Mouse (Mus musculus) cerebellum, adult 2 months (tissue): Measurements from ENCODE around the gene Fra10ac1.

Experiments used
- CTCF ChIP-seq: fragments of 200-500 bp; IDR thresholded peaks from 2 replicates; pipeline ENCODE4 v1.5.1; 2011; ENCODE audit warnings: low read depth, mild to moderate bottlenecking, control low read depth, low read length, moderate library complexity, borderline replicate concordance; ENCODE audit not compliant: insufficient read depth
- POLR2A ChIP-seq: fragments of 200-500 bp; IDR thresholded peaks from 2 replicates; pipeline ENCODE4 v1.6.1; 2011; ENCODE audit warnings: low read length, control low read depth, borderline replicate concordance; ENCODE audit not compliant: insufficient read depth

GRCm38 (mm10) chr19:38191446-38191845 is 32.5 kb downstream of the Fra10ac1 start:
- TF ChIP-seq POLR2A (no peak), CTCF (no peak)
